Mouse (Mus musculus) CD4-positive helper T cell, adult 2 months (primary cell): ENCODE data around the gene 4933428G20Rik.

Source experiments
- DNase-seq: peaks from one replicate; pipeline ENCODE4 v3.0.0-alpha.2; 2012; ENCODE audit warnings: low read depth, missing footprints, low spot score

Gene 4933428G20Rik

GRCm38 (mm10) chr11:97532950-97533582 is 32.9 kb upstream of the 4933428G20Rik start:
- peak; percentile 73 for DNase-seq

DNA sequence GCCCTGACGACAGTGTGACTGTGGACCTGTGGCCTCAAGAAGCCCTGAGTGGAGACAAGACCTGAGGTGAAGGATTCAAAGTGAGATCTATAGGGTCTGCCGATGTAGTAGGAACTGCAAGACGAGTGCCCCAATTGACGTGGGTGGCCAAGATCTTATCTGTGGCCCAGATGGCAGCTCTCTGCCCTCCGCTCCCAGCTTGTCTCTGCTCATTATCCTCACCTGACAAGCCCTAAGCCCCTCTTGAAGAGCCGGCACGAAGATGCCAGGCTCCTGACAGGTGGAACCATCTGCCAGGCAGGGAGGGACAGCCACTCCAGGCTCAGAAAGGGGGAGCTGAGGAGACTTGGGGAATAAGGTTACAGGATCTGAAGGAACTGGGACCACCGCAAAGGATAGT is 32.2 kb upstream of the 4933428G20Rik start:
- peak; percentile 68 for DNase-seq

- peak; percentile 91 for DNase-seq
These were observed 31.5 kb upstream of the 4933428G20Rik start for GRCm38 (mm10) chr11:97531381-97532260.

DNA sequence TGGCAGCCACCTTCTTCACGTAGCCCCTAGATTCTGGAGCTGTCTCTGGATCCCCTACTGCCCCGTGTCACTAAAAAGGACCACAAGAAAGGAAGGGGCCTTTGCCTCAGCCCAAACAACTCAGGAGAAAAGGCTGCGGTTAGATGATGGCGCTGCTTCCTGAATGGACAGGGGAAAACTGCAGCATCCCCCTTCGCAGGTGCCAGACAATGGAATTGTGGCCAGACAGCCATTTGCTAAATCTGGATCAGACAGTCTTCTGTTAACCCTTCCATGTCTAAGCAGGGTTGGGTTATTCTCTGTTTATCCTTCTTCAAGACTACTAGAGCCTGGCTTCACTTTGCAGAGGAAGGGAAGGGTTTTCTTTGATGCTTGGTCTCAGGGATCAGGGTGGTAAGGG is 30.8 kb upstream of the 4933428G20Rik start:
- DNase-seq: no peak

- no peak for DNase-seq
These were observed 29.9 kb upstream of the 4933428G20Rik start for GRCm38 (mm10) chr11:97530069-97530468.

- DNase-seq: no peak
These were observed 28.2 kb upstream of the 4933428G20Rik start for GRCm38 (mm10) chr11:97528282-97528808.

GRCm38 (mm10) chr11:97525313-97525712 is 25.2 kb upstream of the 4933428G20Rik start:
- no peak for DNase-seq

GRCm38 (mm10) chr11:97524306-97524705 is 24.2 kb upstream of the 4933428G20Rik start:
- DNase-seq: no peak

DNA sequence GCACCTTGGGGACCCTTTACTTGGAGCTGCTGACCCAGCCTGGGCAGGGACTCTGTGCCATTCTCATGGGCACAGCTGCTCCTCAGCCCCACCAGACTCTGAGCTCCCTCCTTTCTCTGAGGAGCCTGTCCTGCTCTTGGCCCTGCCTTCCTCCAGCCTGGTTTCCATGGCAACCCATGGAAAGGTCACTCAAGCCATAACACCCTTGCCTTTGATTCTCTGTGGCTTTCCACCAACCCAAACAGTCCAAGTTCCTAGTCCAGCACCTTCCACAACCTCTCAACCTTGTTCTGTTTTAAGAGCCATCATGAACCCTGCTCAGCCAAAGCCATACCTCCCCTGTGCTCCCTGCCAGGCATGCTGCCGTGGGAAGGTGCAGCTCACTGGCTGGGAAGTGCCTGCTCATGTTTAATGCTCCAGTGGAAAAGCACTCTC is 23.7 kb upstream of the 4933428G20Rik start:
- DNase-seq: no peak

GRCm38 (mm10) chr11:97523107-97523506 is 23.0 kb upstream of the 4933428G20Rik start:
- DNase-seq: no peak

GRCm38 (mm10) chr11:97521741-97522474 is 21.8 kb upstream of the 4933428G20Rik start:
- DNase-seq: no peak

DNA sequence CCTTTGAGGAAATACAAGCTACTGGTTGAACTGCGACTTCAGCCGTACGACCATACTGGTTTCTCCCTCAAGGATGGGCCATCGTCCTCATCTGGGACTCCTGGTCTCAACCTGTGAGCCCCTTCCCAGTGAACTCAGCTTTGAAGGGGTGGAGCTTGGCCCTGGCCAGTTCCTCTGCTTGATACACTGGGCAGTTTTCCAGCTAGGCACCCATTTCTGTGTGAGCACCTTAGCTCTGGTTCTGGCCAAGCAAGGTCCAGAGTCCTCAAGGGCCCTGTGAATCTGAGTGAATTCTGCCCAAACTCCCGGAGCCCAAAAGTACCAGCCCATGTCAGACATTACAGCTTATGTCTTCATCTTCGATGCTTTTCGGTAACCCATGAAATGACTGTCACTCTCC is 20.4 kb upstream of the 4933428G20Rik start:
- no peak for DNase-seq

DNA sequence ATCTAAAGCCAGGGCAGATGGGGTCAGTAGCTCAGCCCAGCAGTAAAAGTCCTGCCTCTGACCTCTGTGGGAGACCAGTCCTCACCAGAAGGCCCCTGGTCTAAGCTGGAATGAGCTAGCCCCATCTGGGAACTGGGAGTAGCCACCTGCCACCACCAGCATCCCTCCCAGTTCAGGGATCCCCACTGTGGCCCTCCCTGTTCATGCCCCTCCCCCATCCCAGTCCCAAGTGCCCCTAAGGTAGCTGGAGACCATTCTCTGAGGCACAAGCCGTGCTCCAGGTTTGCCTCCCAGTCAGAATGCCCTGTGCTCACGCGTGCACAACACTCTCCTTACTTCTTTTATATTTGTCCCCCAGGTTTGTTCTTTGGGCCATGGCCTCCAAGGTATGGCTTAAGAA is 12.9 kb upstream of the 4933428G20Rik start:
- no peak for DNase-seq

DNA sequence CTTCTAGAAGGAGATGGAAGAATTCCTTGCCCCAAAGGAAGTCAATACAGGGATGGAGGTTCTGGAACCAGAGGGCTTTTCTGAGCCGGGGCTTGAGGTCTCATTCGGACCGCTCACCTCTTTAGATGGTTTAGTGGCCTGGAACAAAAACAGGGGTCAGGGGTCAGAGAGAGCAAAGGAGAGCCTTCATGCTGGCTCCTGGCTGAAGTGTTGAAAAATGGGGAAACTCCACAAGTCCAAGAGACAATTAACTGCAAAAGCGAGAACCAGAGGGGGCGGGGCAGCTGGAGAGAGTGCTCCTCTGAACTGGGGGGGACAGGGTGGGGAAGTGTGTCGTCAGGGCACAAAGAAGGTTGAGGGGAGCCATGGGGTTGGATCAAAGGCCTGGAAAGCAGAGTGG is 12.4 kb upstream of the 4933428G20Rik start:
- DNase-seq: no peak

DNA sequence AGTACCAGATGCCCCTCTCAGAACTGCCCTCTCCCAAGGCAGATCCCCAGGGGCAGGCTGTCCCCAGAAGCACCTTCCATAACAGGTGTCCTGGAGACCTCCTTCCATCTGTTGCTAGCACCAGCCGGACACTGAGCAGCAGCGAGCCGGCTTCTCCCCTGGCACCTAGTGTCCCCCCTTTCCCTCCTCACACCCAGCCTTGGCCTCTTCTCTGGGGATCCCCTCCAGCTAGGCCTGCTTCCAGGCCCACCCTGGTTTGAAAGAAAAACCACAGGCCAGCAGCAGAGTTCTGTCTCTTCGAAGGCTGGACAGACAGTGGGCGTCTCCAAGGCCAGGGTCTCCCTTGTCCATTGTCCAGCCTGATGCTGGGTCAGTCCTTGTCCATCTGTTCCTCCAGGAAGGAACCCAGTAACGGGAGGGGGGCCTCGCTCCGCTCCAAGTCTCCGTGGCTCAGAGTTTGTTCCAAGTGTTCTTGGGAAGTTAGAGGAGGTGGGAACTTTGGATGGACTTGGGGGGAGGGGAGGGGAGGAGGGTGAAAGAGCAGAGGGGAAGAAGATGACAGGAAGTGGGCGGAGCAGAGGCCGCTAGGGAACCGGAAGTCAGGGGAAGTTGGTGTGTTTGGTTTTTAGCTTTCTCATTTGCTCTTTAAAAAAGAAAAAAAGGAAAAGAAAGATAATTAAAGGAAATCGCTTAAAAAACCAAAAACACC is 11.7 kb upstream of the 4933428G20Rik start:
- DNase-seq: peak; percentile 36

GRCm38 (mm10) chr11:97510966-97511660 is 11.0 kb upstream of the 4933428G20Rik start:
- DNase-seq: peak; percentile 30

- no peak for DNase-seq
These were observed 9.8 kb upstream of the 4933428G20Rik start for GRCm38 (mm10) chr11:97509715-97510485.

DNA sequence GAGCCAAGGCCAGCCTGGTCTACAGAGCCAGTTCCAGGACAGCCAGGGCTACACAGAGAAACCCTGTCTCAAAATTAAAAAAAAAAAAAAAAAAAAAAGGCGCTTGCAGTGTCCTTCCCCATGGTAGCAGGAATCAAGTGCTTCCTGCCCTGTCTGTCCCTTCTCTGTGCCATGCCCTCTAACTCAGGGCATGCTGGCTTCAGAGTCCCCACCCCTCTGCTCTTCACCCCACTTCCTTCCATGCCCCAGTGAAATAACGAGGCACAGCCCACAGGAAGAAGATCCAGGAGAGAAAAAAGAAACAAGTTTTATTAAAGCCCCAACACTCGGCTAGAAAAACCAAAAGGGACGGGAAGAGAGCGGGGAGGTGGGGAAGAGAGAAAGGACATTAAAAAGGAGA is 8.9 kb upstream of the 4933428G20Rik start:
- no peak for DNase-seq

GRCm38 (mm10) chr11:97508198-97508597 is 8.1 kb upstream of the 4933428G20Rik start:
- DNase-seq: no peak

DNA sequence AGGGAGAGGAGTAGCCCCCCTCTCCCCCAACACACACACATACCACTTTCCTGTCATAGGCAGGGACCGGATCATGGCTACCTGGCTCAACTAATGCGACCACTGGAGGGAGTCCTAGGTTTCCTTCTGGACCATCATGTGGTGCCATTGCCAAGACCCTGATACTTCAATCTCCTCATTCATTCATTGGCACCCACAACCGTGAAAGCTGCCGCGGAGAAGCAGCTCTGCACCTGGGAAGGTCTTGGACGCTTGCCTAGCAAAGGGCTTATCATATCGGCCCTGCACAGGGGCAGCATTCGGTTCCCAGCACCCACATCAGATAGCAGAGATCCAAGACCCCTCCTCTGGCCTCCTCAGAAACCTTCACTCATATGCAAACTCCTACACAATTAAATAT is 6.2 kb upstream of the 4933428G20Rik start:
- DNase-seq: no peak
